Mouse (Mus musculus) G1E (cell line): ENCODE data around the gene Cfap20.

Experiments
- CTCF ChIP-seq: IDR thresholded peaks from 2 replicates; pipeline ENCODE4 v1.5.1; 2012; ENCODE audit warnings: low read depth, low read length, inconsistent platforms, mixed read lengths
- POLR2AphosphoS5 ChIP-seq: IDR thresholded peaks from 2 replicates; pipeline ENCODE4 v1.6.1; 2012; ENCODE audit warnings: low read depth, low read length, inconsistent platforms; ENCODE audit not compliant: insufficient replicate concordance
- TAL1 ChIP-seq: conservative IDR thresholded peaks from 2 replicates; pipeline ENCODE4 v1.6.1; 2012; ENCODE audit warnings: low read depth, low read length, inconsistent platforms, mixed read lengths

DNA sequence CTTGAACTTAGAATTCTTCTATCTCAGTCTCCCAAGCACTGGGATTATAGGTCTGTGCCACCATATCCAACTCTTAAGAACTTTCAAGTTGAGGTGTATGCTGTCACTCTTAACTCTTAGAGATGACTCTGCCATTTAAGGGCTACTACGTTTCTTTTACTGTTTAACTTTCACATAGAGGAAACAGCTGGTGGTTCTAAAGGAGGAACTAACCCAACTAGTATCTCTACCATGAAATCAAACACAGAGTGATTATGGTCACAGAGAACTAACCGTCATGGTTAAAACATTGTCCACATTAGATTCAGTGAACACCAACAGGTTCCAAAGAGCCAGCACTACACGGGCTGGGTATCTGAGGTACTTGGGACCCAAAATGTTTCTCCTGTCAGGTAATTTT lies 34.3 kb upstream of the Cfap20 start:
- no peak for TF ChIP-seq CTCF
- no peak for TF ChIP-seq TAL1
- no peak for TF ChIP-seq POLR2AphosphoS5
